Mouse (Mus musculus) midbrain, embryonic 15.5 days (tissue): Measurements from ENCODE around the gene Mrpl24. TPM values are rescaled to one million over a fixed set of nuclear protein-coding genes. Genes with fewer than 3 reads are reported as not detected.
A peak's percentile ranks its signal among the peaks of the same experiment; 100 is the strongest.

ENCODE experiments used
- ATAC-seq: fragments of 200-750 bp; cut with Nextera tagmentation; replicated peaks from 2 replicates; pipeline ENCODE4 v1.8.0; 2017; ENCODE audit warnings: moderate TSS enrichment
- H3K27ac ChIP-seq: fragments of 300-500 bp; sonication (generic); 2 replicates; pipeline ENCODE4 v1.5.1; 2015; ENCODE audit warnings: mild to moderate bottlenecking, inconsistent platforms
- H3K27me3 ChIP-seq: fragments of 300-500 bp; sonication (generic); replicated peaks from 2 replicates; pipeline ENCODE4 v1.6.1; 2015; ENCODE audit warnings: inconsistent platforms
- H3K36me3 ChIP-seq: fragments of 300-500 bp; sonication (generic); replicated peaks from 2 replicates; pipeline ENCODE4 v1.6.1; 2015; ENCODE audit warnings: inconsistent platforms
- H3K4me1 ChIP-seq: fragments of 300-500 bp; sonication (generic); 2 replicates; pipeline ENCODE4 v1.6.1; 2015; ENCODE audit warnings: inconsistent platforms
- H3K4me2 ChIP-seq: fragments of 300-500 bp; sonication (generic); 2 replicates; pipeline ENCODE4 v1.6.1; 2015; ENCODE audit warnings: inconsistent platforms, mild to moderate bottlenecking, moderate library complexity
- H3K4me3 ChIP-seq: fragments of 300-500 bp; sonication (generic); 2 replicates; pipeline ENCODE4 v1.5.1; 2015; ENCODE audit warnings: mild to moderate bottlenecking, inconsistent platforms
- H3K9ac ChIP-seq: fragments of 300-500 bp; sonication (generic); 2 replicates; pipeline ENCODE4 v1.6.1; 2015; ENCODE audit warnings: mild to moderate bottlenecking, inconsistent platforms
- H3K9me3 ChIP-seq: fragments of 300-500 bp; sonication (generic); 2 replicates; pipeline ENCODE4 v1.6.1; 2016; ENCODE audit warnings: inconsistent platforms
- WGBS: fragments of 180-500 bp; shearing (Covaris S2); methylation state at CpG from one replicate; pipeline ENCODE4 v1.1.7; 2015; ENCODE audit warnings: mixed read lengths; 5-methylcytosine and 5-hydroxymethylcytosine counted together
- polyA plus RNA-seq: library from polyadenylated mRNA; unstranded; fragments of >200 nt; fragmentation: Nextera tagmentation; extraction: Ambion mirVana; gene quantifications from 2 replicates; pipeline ENCODE4 v1.2.1, GENCODE M21; 2015

Mrpl24 gene
- polyA plus RNA-seq, 1 experiment from 2014 or later, result 55.4 TPM

- ATAC-seq, result no peak
Observed at GRCm38 (mm10) chr3:87951946-87952345, 32.6 kb downstream of the Mrpl24 start.

DNA sequence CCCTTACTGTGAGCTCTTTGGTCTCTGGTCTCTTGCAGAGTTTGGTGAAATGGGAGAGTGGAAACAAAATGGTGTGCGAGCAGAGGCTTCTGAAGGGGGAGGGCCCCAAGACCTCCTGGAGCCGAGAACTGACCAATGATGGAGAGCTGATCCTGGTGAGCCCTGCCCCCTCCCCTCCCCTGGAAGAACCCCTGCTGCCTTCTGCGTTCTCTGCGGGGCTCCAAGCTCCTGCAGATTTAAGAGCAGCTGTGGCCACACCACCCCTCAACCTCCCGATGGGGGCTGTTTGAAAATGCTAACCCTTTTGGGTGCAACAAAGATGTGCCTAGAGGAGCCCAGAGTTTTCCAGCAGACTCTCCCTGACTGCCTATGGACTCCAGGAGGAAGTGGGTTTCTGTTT lies 33.1 kb downstream of the Mrpl24 start:
- no peaks in the 10 kb centered on the region for H3K27me3 ChIP-seq
- 2% methylated on average over 5 of the region's 5 CpGs for WGBS
- H3K9me3 ChIP-seq, result no peaks in the 10 kb centered on the region
- peaks cover 46% of the 10 kb centered on the region for H3K4me1 ChIP-seq
- H3K9ac ChIP-seq, result no peak overlapping the region
- peak; percentile 53; the same call in 1 of the 2 replicates for ATAC-seq
- no peaks in the 10 kb centered on the region for H3K36me3 ChIP-seq
- H3K27ac ChIP-seq, result no peak overlapping the region; the same call in 1 of the 2 replicates
- peak overlapping the region; percentile 34 for H3K4me2 ChIP-seq
- peak overlapping the region; percentile 8; the same call in 1 of the 2 replicates for H3K4me3 ChIP-seq

More at GRCm38 (mm10) chr3:87951946-87952345, 32.6 kb downstream of the Mrpl24 start:
- Histone ChIP-seq H3K9ac (no peak overlapping the region), H3K27me3 (no peaks in the 10 kb centered on the region), H3K9me3 (no peaks in the 10 kb centered on the region), H3K27ac (no peak overlapping the region; the same call in 1 of the 2 replicates), H3K4me1 (peaks cover 51% of the 10 kb centered on the region), H3K4me3 (peak overlapping the region; percentile 8; the same call in 1 of the 2 replicates), H3K36me3 (no peaks in the 10 kb centered on the region), H3K4me2 (peak overlapping the region; percentile 34)
- WGBS, result 16% methylated on average over 12 of the region's 12 CpGs

DNA sequence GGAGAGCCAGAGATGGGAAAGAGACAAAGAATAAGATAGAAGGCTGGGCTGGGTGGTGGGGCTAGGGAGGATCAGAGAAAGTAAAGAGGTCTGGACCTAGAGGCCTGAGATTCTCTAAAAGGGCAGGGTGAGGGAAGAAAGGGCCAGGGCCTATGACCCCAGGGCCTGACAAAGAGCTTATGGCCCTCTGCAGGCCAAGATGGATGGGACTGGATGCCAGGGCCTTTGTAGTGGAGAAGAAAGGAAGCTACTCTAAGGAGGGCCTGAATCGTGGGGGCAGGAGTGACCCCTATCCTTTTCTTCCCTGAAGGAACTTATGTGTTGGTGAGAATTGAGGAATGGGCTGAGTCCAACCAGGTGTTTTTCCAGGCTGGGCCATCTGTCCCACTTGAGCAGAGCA lies 38.8 kb downstream of the Mrpl24 start:
- no peak for ATAC-seq
- no peaks in the 10 kb centered on the region for H3K36me3 ChIP-seq
- peaks cover 14% of the 10 kb centered on the region for H3K4me1 ChIP-seq
- H3K9me3 ChIP-seq, result no peaks in the 10 kb centered on the region
- H3K4me3 ChIP-seq, result no peak overlapping the region
- H3K27ac ChIP-seq, result no peak overlapping the region
- H3K27me3 ChIP-seq, result no peaks in the 10 kb centered on the region
- no peak overlapping the region for H3K4me2 ChIP-seq
- 14% methylated on average over 1 of the region's 1 CpGs for whole genome bisulfite sequencing
- H3K9ac ChIP-seq, result no peak overlapping the region

- H3K4me1 ChIP-seq, result peaks cover 14% of the 10 kb centered on the region
- H3K27me3 ChIP-seq, result no peaks in the 10 kb centered on the region
- H3K4me2 ChIP-seq, result no peak overlapping the region
- no peak for ATAC-seq
- H3K9ac ChIP-seq, result no peak overlapping the region
- H3K27ac ChIP-seq, result no peak overlapping the region
- no peaks in the 10 kb centered on the region for H3K36me3 ChIP-seq
- no peaks in the 10 kb centered on the region for H3K9me3 ChIP-seq
- WGBS, result 27% methylated on average over 4 of the region's 4 CpGs
- H3K4me3 ChIP-seq, result no peak overlapping the region
Observed at GRCm38 (mm10) chr3:87958476-87958875, 39.2 kb downstream of the Mrpl24 start.

DNA sequence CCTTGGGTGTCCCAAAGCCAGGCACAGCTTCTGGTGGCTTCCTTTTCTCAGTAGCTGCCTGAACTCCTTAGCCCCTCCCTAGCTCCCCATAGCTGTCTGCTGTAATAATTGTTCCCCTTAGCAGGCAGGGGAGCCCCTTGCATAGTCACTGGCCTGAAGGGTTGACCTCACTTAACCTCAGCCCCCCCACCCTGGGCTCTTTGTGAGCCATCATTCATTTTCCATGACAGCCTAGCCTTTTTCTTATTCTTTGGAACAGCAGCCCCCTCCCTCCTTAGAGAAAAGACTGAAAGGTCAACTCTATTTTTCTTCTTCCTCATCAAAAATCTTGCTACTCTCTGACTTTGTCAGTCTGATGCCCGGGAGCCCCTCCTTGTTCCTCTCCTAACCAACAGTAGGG lies 39.7 kb downstream of the Mrpl24 start:
- WGBS, result 24% methylated on average over 1 of the region's 1 CpGs
- no peak overlapping the region for H3K9ac ChIP-seq
- no peak for ATAC-seq
- no peak overlapping the region for H3K4me3 ChIP-seq
- H3K4me1 ChIP-seq, result peaks cover 14% of the 10 kb centered on the region
- H3K27me3 ChIP-seq, result no peaks in the 10 kb centered on the region
- no peak overlapping the region for H3K4me2 ChIP-seq
- no peaks in the 10 kb centered on the region for H3K36me3 ChIP-seq
- no peaks in the 10 kb centered on the region for H3K9me3 ChIP-seq
- H3K27ac ChIP-seq, result no peak overlapping the region

DNA sequence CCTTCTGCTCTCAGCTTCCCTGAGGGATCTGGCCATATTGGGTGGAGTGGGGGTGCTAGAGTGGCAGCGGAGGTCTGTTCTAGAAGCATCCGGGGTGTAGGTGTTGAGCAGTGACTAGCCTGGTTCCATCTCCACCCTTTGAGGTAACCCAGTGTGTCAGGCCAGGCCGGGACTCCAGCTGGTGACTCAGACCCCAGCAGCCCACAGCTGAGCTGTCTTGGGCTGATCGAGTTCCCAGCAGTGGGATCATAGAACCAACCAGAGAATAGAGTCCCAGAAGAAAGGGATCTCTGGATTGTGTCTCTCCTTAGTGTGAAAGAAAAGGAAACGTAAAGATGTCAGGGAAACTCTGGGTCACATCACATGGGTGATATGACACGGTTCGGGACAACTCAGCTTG lies 40.1 kb downstream of the Mrpl24 start:
- no peaks in the 10 kb centered on the region for H3K9me3 ChIP-seq
- 75% methylated on average over 7 of the region's 7 CpGs for WGBS
- no peak overlapping the region for H3K9ac ChIP-seq
- H3K27me3 ChIP-seq, result no peaks in the 10 kb centered on the region
- peaks cover 14% of the 10 kb centered on the region for H3K4me1 ChIP-seq
- ATAC-seq, result no peak
- H3K4me2 ChIP-seq, result no peak overlapping the region
- H3K36me3 ChIP-seq, result no peaks in the 10 kb centered on the region
- H3K4me3 ChIP-seq, result no peak overlapping the region
- H3K27ac ChIP-seq, result no peak overlapping the region

GRCm38 (mm10) chr3:87960191-87960585 lies 40.9 kb downstream of the Mrpl24 start:
- Histone ChIP-seq H3K36me3 (no peaks in the 10 kb centered on the region), H3K9ac (peak overlapping the region; percentile 56; the same call in 1 of the 2 replicates), H3K4me1 (peaks cover 14% of the 10 kb centered on the region), H3K27ac (peak overlapping the region; percentile 87), H3K4me3 (peak overlapping the region; percentile 46), H3K9me3 (no peaks in the 10 kb centered on the region), H3K4me2 (peak overlapping the region; percentile 78), H3K27me3 (no peaks in the 10 kb centered on the region)
- ATAC-seq, result no peak
- WGBS, result 5% methylated on average over 10 of the region's 10 CpGs

- H3K27ac ChIP-seq, result peak overlapping the region; percentile 87
- WGBS, result under 1% methylated on average over 27 of the region's 27 CpGs
- peak overlapping the region; percentile 56 for H3K9ac ChIP-seq
- H3K4me3 ChIP-seq, result peak overlapping the region; percentile 46
- no peaks in the 10 kb centered on the region for H3K36me3 ChIP-seq
- H3K27me3 ChIP-seq, result no peaks in the 10 kb centered on the region
- no peaks in the 10 kb centered on the region for H3K9me3 ChIP-seq
- H3K4me2 ChIP-seq, result peak overlapping the region; percentile 78
- peaks cover 14% of the 10 kb centered on the region for H3K4me1 ChIP-seq
- peak; percentile 97 for ATAC-seq
Observed at GRCm38 (mm10) chr3:87960586-87961191, 41.4 kb downstream of the Mrpl24 start.

- under 1% methylated on average over 21 of the region's 21 CpGs for WGBS
- no peaks in the 10 kb centered on the region for H3K9me3 ChIP-seq
- H3K4me1 ChIP-seq, result peaks cover 46% of the 10 kb centered on the region
- peak overlapping the region; percentile 93 for H3K4me2 ChIP-seq
- peak; percentile 14; the same call in 1 of the 2 replicates for ATAC-seq
- no peak overlapping the region for H3K9ac ChIP-seq
- H3K36me3 ChIP-seq, result no peaks in the 10 kb centered on the region
- peak overlapping the region; percentile 51 for H3K4me3 ChIP-seq
- peak overlapping the region; percentile 17 for H3K27ac ChIP-seq
- H3K27me3 ChIP-seq, result 0 out of 2 replicates have a peak, but pooled peaks cover 4% of the 10 kb centered on the region
Observed at GRCm38 (mm10) chr3:87970184-87970938, 51.1 kb downstream of the Mrpl24 start.

- WGBS, result under 1% methylated on average over 44 of the region's 44 CpGs
- peak; percentile 75 for ATAC-seq
- Histone ChIP-seq H3K4me3 (peak within 1 kb of the TSS; percentile 51), H3K4me1 (peaks cover 46% of the 10 kb centered on the region), H3K9ac (peak within 1 kb of the TSS; percentile 52), H3K27ac (peak within 1 kb of the TSS; percentile 66), H3K9me3 (no peaks in the 10 kb centered on the region), H3K27me3 (0 out of 2 replicates have a peak, but pooled peaks cover 4% of the 10 kb centered on the region), H3K36me3 (no peaks in the 10 kb centered on the region), H3K4me2 (peak within 1 kb of the TSS; percentile 93)
Observed at GRCm38 (mm10) chr3:87970939-87971488, 51.7 kb downstream of the Mrpl24 start, which contains the start of gene Nes. Nes (plus strand) TSS chr3:87971078.

GRCm38 (mm10) chr3:87971489-87972202 lies 52.3 kb downstream of the Mrpl24 start:
- Histone ChIP-seq H3K9ac (peak overlapping the region; percentile 52), H3K4me3 (peak overlapping the region; percentile 51), H3K4me1 (peaks cover 46% of the 10 kb centered on the region), H3K36me3 (no peaks in the 10 kb centered on the region), H3K27ac (peak overlapping the region; percentile 66), H3K27me3 (0 out of 2 replicates have a peak, but pooled peaks cover 4% of the 10 kb centered on the region), H3K9me3 (no peaks in the 10 kb centered on the region), H3K4me2 (peak overlapping the region; percentile 93)
- under 1% methylated on average over 47 of the region's 60 CpGs for WGBS
- peak; percentile 46; the same call in 1 of the 2 replicates for ATAC-seq
